Mouse (Mus musculus): ENCODE results near the gene Kif17.

Gene Kif17

DNA sequence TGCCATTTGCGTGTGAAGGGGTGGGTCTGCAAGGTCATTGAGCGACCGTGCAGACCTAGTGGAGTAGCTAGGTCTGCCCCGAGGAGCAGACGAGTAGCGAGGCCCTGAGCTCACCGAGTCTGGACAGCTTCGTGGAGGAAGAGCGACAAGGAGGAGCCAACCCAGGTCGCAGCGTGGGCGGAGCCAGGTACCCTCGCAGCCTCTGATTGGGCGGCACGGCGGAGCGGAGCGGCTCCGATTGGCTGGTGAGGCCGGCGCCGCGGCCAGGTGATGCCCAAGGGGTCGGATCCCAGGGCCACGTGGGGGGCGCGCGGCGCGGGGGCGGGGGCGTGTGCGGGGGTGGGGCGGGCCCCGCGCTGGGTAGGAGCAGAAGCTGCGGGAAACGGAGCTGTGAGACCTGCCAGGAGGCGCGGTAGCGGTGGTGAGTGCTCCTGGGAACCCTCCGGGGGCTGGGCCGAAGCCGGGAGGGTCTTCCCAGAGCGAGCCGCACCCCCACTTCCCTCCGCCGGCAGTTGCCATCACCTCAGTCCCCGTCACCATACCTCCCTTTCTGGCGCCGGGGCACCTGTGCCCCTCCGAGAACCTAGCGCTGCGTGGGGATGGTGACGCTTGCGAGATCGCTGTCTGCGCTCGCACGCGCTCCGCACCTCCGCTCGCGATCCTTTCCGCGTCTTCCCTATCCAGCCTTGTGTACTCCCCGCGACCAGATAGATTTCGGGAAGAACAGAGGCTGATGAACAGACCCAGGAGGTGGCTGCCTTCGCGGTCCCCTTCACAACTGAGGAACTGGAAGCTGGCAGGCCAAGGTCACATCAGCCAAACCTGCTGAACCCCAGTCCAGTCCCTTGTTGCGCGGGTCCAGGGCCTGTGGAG, at the start of gene Kif17, which contains the start of gene Sh2d5:
Gene Kif17 (plus strand): TSS at position 348 of the 873 bp plus-strand sequence.
Gene Sh2d5 (plus strand): TSS at position 316 of the 873 bp plus-strand sequence.
- peak; percentile 76 for DNase-seq (ENCODE audit: low read depth)

- no peak for DNase-seq (ENCODE audit: low read depth)
Measured at GRCm38 (mm10) chr4:138200769-138201168, 49.5 kb upstream of the Kif17 start.

DNA sequence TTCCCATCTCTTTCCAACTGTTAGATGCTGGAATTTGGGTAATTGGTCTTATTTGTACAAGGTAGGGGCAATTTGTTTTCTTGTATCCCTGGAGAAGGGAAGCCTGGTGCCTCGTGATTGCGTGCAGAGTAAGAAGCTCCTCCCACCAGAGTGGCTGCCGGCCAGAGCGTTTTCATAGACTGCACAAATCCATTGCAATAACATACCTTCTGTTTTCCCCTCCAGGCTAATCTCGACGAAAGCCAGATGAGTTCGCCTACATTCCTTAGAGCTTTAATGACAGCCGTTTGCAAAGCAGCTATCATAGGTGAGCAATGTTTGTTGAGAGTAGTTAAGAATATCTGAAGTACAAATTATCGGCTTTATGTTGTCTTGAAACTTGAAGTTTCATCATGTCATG, 48.5 kb upstream of the Kif17 start:
- no peak for DNase-seq (ENCODE audit: low read depth)

DNA sequence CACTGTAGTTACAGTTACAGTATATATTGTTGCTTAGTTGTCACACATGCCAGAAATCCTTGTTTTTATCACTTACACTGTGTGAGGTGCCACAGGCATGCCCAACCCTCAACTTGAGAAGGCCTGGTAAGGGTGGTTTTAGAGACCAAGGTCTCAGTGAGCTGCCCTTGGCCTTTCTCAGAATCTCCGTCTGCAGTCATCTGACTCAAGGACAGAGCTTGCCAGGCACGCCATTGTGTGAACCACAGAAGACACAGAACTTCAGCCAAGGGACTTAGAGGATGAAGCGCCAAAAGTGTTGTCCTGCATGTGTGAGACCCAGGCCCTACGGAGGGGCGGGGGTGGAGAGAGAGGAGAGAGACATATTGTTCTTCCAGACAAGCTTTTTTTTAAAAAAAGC, 40.1 kb upstream of the Kif17 start:
- no peak for DNase-seq (ENCODE audit: low read depth)

DNA sequence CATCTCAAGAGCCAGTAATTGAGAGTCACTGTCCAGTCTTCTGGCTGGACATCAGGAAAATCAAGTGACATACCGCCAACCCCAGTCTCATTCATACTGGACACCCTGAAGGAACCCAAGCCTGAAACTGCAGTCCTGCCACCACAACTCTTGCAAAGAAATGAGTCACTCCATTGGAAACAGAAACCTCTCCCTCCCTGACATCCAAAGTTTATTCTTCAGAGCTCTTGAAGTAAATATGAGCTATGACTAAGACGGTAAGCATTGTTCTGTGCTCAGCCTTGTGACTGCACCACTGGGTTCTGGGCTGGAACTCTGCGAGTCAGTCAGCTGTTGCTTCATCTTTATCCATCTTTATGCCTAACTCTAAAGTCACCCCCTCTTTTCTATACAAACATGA, 36.4 kb upstream of the Kif17 start:
- no peak for DNase-seq (ENCODE audit: low read depth)

- DNase-seq (ENCODE audit: low read depth) = no peak
Measured at GRCm38 (mm10) chr4:138215671-138216199, 34.5 kb upstream of the Kif17 start.

GRCm38 (mm10) chr4:138216200-138216890, 33.9 kb upstream of the Kif17 start, which contains the start of gene Hp1bp3:
Gene Hp1bp3, plus strand, starts transcription at chr4:138216296.
- peak; percentile 85 for DNase-seq (ENCODE audit: low read depth)

GRCm38 (mm10) chr4:138216891-138217392, 33.3 kb upstream of the Kif17 start:
- DNase-seq (ENCODE audit: low read depth) = peak; percentile 99

- DNase-seq (ENCODE audit: low read depth) = no peak
Measured at GRCm38 (mm10) chr4:138217441-138217840, 32.8 kb upstream of the Kif17 start.

GRCm38 (mm10) chr4:138217951-138218685, 32.1 kb upstream of the Kif17 start:
- DNase-seq (ENCODE audit: low read depth) = peak; percentile 40

- peak; percentile 22 for DNase-seq (ENCODE audit: low read depth)
Measured at GRCm38 (mm10) chr4:138219331-138219730, 30.9 kb upstream of the Kif17 start.

- DNase-seq (ENCODE audit: low read depth) = no peak
Measured at GRCm38 (mm10) chr4:138220761-138221160, 29.5 kb upstream of the Kif17 start.

DNA sequence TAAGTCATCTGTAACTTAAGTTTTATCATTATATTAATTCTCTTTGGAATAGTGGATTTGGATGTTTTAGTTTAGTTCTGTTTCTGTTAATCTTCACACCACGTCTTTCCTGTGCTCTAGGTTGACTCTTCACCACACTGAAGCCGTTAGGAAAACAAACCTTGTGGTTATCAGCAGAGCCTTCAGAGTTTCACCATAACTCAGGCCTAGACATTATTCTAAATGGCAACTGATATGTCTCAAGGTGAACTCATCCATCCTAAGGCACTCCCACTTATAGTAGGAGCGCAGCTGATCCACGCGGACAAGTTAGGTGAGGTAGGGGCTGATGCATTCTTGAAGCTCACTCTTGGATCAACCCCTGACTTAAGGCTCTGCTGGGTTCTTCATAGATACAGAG, 28.8 kb upstream of the Kif17 start:
- peak; percentile 33 for DNase-seq (ENCODE audit: low read depth)

- DNase-seq (ENCODE audit: low read depth) = peak; percentile 59
Measured at GRCm38 (mm10) chr4:138222396-138222795, 27.8 kb upstream of the Kif17 start.

DNA sequence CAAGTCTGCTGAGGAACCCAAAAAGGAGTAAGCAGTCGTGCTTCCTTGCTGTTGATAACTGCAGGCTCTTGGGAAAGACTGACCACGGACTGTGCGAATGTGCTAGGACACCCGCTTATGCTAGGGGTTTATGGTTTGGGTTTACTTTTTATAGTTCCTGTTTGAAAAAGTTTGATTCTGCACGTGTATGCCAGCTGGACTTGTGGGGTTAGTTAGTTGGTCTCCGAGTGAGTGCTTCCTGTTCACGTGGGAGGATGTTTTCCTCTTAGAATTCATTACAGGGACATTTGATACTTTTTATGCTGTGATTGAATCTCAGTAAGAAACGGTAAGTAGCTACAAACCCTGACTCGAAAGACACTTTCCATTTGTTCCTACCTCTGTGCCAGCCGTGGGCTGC, 26.6 kb upstream of the Kif17 start:
- peak; percentile 58 for DNase-seq (ENCODE audit: low read depth)

- no peak for DNase-seq (ENCODE audit: low read depth)
Measured at GRCm38 (mm10) chr4:138246756-138247665, 3.2 kb upstream of the Kif17 start.

GRCm38 (mm10) chr4:138251819-138252218, 1.6 kb downstream of the Kif17 start:
- DNase-seq (ENCODE audit: low read depth) = peak; percentile 47

DNA sequence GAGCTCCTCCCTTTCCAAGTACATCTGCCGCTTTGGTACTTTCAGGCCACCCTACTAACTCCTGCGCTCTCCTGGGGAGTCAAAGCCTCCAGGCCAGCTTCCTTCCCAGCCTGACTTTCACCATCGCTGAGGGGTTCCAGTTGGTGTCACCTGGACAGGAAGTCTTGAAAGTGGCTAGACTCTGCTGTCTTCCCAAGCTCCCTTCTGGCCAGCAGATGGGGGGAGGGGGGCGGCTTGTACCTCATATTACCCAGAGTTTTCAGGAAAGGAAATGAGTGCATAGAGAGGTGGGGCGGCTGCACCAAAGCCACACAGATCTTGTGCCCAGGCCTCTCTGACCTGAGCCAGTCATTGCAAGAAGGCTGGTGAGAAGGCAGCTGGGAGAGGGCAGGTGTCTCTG, 2.0 kb downstream of the Kif17 start:
- no peak for DNase-seq (ENCODE audit: low read depth)

GRCm38 (mm10) chr4:138257116-138257687, 7.0 kb downstream of the Kif17 start:
- DNase-seq (ENCODE audit: low read depth) = no peak

GRCm38 (mm10) chr4:138258663-138259062, 8.4 kb downstream of the Kif17 start:
- no peak for DNase-seq (ENCODE audit: low read depth)
